Mouse (Mus musculus): ENCODE data around the gene Leng8. TPM values are rescaled to one million over a fixed set of nuclear protein-coding genes. Genes with fewer than 3 reads are reported as not detected.

Gene Leng8
- polyA plus RNA-seq, 1 experiment from 2014 or later, result 43.6 TPM

Other genes with a start within 250 kb of the Leng8 start
- not detected in 2 replicates for gene Gm14548, start 238.9 kb upstream of the Leng8 start, polyA plus RNA-seq (2014; fragmentation: Nextera tagmentation; extraction: Ambion mirVana)
- 0.11 TPM in 1 of 2 replicates, not detected in the other for gene Lilra6, start 221.5 kb upstream of the Leng8 start, polyA plus RNA-seq (2014; fragmentation: Nextera tagmentation; extraction: Ambion mirVana)
- gene Lair1, start 73.8 kb upstream of the Leng8 start, polyA plus RNA-seq (2014; fragmentation: Nextera tagmentation; extraction: Ambion mirVana), result 0.99 and 2.3 TPM in 2 replicates
- gene Ttyh1, start 17.6 kb upstream of the Leng8 start, polyA plus RNA-seq (2014; fragmentation: Nextera tagmentation; extraction: Ambion mirVana), result 0.70 and 0.72 TPM in 2 replicates
- gene Leng9, start 13.3 kb downstream of the Leng8 start, polyA plus RNA-seq (2014; fragmentation: Nextera tagmentation; extraction: Ambion mirVana), result 1.5 and 2.9 TPM in 2 replicates
- gene Cdc42ep5, start 27.8 kb downstream of the Leng8 start, polyA plus RNA-seq (2014; fragmentation: Nextera tagmentation; extraction: Ambion mirVana), result 26.7 and 26.9 TPM in 2 replicates
- 0.24 and 0.27 TPM in 2 replicates for gene Lilra5, start 100.7 kb downstream of the Leng8 start, polyA plus RNA-seq (2014; fragmentation: Nextera tagmentation; extraction: Ambion mirVana)
- not detected in 2 replicates for gene Ncr1, start 200.7 kb downstream of the Leng8 start, polyA plus RNA-seq (2014; fragmentation: Nextera tagmentation; extraction: Ambion mirVana)